Mouse (Mus musculus): ENCODE data around the gene Masp1.

- TF ChIP-seq TCF12 (IDR thresholded peaks at IDR 0.05; ENCODE audit: insufficient read depth, poor library complexity, severe bottlenecking): no peak
- no peak for TF ChIP-seq POLR2A (IDR thresholded peaks at IDR 0.05; ENCODE audit: insufficient read length, low read depth)
- no peak for TF ChIP-seq MYOD1 (IDR thresholded peaks at IDR 0.05; ENCODE audit: control insufficient read depth in 1 of 3, insufficient read length in 2 of 3, low read depth in 2 of 3)
- TF ChIP-seq REST (IDR thresholded peaks at IDR 0.05; ENCODE audit: insufficient read depth, insufficient read length): no peak
- no peak for TF ChIP-seq CEBPB (IDR thresholded peaks at IDR 0.05; ENCODE audit: insufficient read depth, poor library complexity, severe bottlenecking)
Measured at GRCm38 (mm10) chr16:23401959-23402358, 118.7 kb downstream of the Masp1 start.
